Mouse (Mus musculus): ENCODE measurements around the gene Gm20388.

DNA sequence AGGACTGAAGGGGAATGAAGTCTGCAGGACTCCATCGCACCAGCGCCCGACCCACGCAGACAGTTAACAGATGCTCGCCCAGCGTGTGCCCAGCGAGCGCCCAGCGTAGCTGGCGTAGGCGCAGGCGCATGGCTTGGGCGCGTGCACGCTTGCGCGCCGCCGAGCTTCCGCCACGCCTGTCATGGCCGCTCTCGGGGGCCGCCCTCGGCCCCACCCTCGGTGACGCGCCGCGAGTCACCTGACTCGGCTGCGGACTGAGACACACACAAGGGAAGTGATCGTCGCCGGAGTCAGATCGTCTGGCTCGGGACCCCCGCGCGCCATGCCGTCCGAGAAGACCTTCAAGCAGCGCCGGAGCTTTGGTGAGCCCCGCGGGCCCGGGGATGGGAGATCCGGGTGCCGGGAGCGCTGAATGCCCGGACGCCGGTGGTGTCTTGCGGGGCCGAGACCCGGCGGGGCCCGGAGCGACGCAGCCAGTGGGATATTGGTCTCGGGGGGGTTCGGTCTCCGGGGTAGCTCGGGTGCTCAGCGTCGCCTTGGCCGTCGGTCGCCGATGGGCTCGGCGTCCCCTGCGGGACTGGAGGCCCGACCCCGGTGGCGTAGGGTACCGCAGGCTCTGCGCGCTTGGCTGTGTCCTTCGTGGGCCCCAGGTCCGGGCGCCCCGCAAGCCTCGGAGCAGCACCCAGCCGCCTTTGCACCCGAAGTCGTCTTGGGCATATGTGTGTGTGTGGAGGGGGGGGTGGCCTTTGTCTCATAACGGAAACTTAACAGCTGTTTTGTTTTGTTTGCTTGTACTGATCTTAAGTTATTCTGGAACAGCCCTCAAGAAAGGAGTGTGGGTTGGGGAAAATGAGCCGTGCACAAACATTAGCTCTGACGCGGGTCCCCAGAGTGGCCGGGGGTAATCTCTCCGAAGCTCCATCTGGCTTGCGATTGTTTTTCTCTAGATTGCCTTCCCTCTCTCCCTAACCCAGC, 1679.8 kb downstream of the Gm20388 start, which contains the start of gene Map1lc3b:
- TF ChIP-seq TAL1 (IDR thresholded peaks at IDR 0.05; ENCODE audit: low read length) (no peak), GATA1 (IDR thresholded peaks at IDR 0.05; ENCODE audit: low read length) (no peak)

Data from erythroblast, embryonic 14.5 days (primary cell).